Mouse (Mus musculus) midbrain, embryonic 15.5 days (tissue): Measurements from ENCODE around the gene Wfikkn2. TPM values are rescaled to one million over a fixed set of nuclear protein-coding genes. Genes with fewer than 3 reads are reported as not detected.

Experiments
- ATAC-seq: fragments of 200-750 bp; cut with Nextera tagmentation; replicated peaks from 2 replicates; pipeline ENCODE4 v1.8.0; 2017; ENCODE audit warnings: moderate TSS enrichment
- H3K27ac ChIP-seq: fragments of 300-500 bp; sonication (generic); 2 replicates; pipeline ENCODE4 v1.5.1; 2015; ENCODE audit warnings: mild to moderate bottlenecking, inconsistent platforms
- H3K27me3 ChIP-seq: fragments of 300-500 bp; sonication (generic); replicated peaks from 2 replicates; pipeline ENCODE4 v1.6.1; 2015; ENCODE audit warnings: inconsistent platforms
- H3K36me3 ChIP-seq: fragments of 300-500 bp; sonication (generic); replicated peaks from 2 replicates; pipeline ENCODE4 v1.6.1; 2015; ENCODE audit warnings: inconsistent platforms
- H3K4me1 ChIP-seq: fragments of 300-500 bp; sonication (generic); 2 replicates; pipeline ENCODE4 v1.6.1; 2015; ENCODE audit warnings: inconsistent platforms
- H3K4me2 ChIP-seq: fragments of 300-500 bp; sonication (generic); 2 replicates; pipeline ENCODE4 v1.6.1; 2015; ENCODE audit warnings: inconsistent platforms, mild to moderate bottlenecking, moderate library complexity
- H3K4me3 ChIP-seq: fragments of 300-500 bp; sonication (generic); 2 replicates; pipeline ENCODE4 v1.5.1; 2015; ENCODE audit warnings: mild to moderate bottlenecking, inconsistent platforms
- H3K9ac ChIP-seq: fragments of 300-500 bp; sonication (generic); 2 replicates; pipeline ENCODE4 v1.6.1; 2015; ENCODE audit warnings: mild to moderate bottlenecking, inconsistent platforms
- H3K9me3 ChIP-seq: fragments of 300-500 bp; sonication (generic); 2 replicates; pipeline ENCODE4 v1.6.1; 2016; ENCODE audit warnings: inconsistent platforms
- WGBS: fragments of 180-500 bp; shearing (Covaris S2); methylation state at CpG from one replicate; pipeline ENCODE4 v1.1.7; 2015; ENCODE audit warnings: mixed read lengths; 5-methylcytosine and 5-hydroxymethylcytosine counted together
- polyA plus RNA-seq: library from polyadenylated mRNA; unstranded; fragments of >200 nt; fragmentation: Nextera tagmentation; extraction: Ambion mirVana; gene quantifications from 2 replicates; pipeline ENCODE4 v1.2.1, GENCODE M21; 2015

Gene Wfikkn2
- polyA plus RNA-seq, 1 experiment from 2014 or later = 5.6 TPM

- 60% methylated on average over 4 of the region's 4 CpGs for WGBS
- H3K27ac ChIP-seq = no peak overlapping the region
- H3K4me3 ChIP-seq = peak overlapping the region; percentile 72
- H3K9me3 ChIP-seq = no peaks in the 10 kb centered on the region
- peak overlapping the region; percentile 20; the same call in 1 of the 2 replicates for H3K9ac ChIP-seq
- H3K4me1 ChIP-seq = peaks cover 36% of the 10 kb centered on the region
- H3K4me2 ChIP-seq = peak overlapping the region; percentile 62
- no peak for ATAC-seq
- H3K36me3 ChIP-seq = peaks cover 11% of the 10 kb centered on the region; the same call in 1 of the 2 replicates
- no peaks in the 10 kb centered on the region for H3K27me3 ChIP-seq
These were observed 32.8 kb downstream of the Wfikkn2 start for GRCm38 (mm10) chr11:94212997-94213396.

DNA sequence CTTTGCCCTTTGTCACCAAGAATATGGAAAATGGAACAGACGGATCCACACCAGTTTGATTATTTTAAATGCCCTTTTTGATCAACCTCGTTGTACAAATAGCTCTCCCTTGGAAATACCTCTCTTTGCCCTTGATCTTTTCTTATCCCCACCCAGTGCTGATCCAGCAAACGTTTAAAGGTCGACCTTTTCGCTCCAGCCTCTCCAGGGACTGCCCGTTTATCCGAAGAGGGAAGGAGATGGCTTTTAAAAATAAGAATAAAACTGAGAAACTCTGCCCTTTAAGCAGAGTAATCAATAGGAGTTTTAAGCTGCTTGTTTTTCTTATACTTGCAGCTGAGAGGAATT is 33.3 kb downstream of the Wfikkn2 start:
- WGBS = under 1% methylated on average over 7 of the region's 7 CpGs
- no peak for ATAC-seq
- Histone ChIP-seq H3K36me3 (peaks cover 11% of the 10 kb centered on the region; the same call in 1 of the 2 replicates), H3K9me3 (no peaks in the 10 kb centered on the region), H3K27me3 (no peaks in the 10 kb centered on the region), H3K27ac (peak overlapping the region; percentile 93), H3K4me2 (peak overlapping the region; percentile 62), H3K4me1 (peaks cover 36% of the 10 kb centered on the region), H3K9ac (peak overlapping the region; percentile 82), H3K4me3 (peak overlapping the region; percentile 72)

- H3K27me3 ChIP-seq = no peaks in the 10 kb centered on the region
- H3K36me3 ChIP-seq = peaks cover 11% of the 10 kb centered on the region; the same call in 1 of the 2 replicates
- no peaks in the 10 kb centered on the region for H3K9me3 ChIP-seq
- peak; percentile 31 for ATAC-seq
- under 1% methylated on average over 42 of the region's 61 CpGs for WGBS
- H3K27ac ChIP-seq = peak overlapping the region; percentile 93
- H3K4me3 ChIP-seq = peak overlapping the region; percentile 72
- peaks cover 35% of the 10 kb centered on the region for H3K4me1 ChIP-seq
- H3K4me2 ChIP-seq = peak overlapping the region; percentile 62
- H3K9ac ChIP-seq = peak overlapping the region; percentile 82
These were observed 33.9 kb downstream of the Wfikkn2 start for GRCm38 (mm10) chr11:94211651-94212488.

DNA sequence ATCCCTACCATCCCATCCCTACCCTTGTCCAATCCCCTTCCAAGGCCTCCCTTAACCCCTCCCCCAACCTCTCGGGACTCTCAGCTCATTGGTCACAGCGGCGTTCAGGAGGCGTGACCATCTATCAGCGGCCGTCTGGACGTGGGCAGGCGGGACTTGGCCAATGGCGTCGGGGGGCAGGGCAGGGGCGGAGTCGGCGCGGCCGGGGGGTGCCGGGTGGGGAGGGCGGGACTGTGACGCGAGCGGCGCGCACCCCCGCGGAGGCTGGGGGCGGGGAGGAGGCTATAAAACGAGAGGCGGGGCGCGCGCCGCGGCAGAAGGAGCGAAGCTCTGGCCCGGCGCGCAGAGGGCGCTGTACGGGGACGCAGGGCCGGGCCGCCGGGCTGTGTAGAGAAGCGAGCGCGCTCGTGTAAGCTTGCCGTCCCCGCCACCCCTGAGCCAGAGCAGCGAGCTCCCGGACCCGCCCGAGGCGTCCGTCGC is 34.6 kb downstream of the Wfikkn2 start, which contains the start of gene Tob1:
TSS of gene Tob1 (plus strand) at position 331 of the 480 bp plus-strand sequence.
- peak; percentile 97 for ATAC-seq
- peak within 1 kb of the TSS; percentile 82 for H3K9ac ChIP-seq
- peak within 1 kb of the TSS; percentile 99 for H3K4me2 ChIP-seq
- peaks cover 11% of the 10 kb centered on the region; the same call in 1 of the 2 replicates for H3K36me3 ChIP-seq
- under 1% methylated on average over 55 of the region's 55 CpGs for WGBS
- H3K4me1 ChIP-seq = peaks cover 31% of the 10 kb centered on the region
- no peaks in the 10 kb centered on the region for H3K9me3 ChIP-seq
- H3K27me3 ChIP-seq = no peaks in the 10 kb centered on the region
- H3K4me3 ChIP-seq = peak within 1 kb of the TSS; percentile 72
- peak within 1 kb of the TSS; percentile 99 for H3K27ac ChIP-seq

GRCm38 (mm10) chr11:94210191-94211086 is 35.4 kb downstream of the Wfikkn2 start:
- under 1% methylated on average over 46 of the region's 56 CpGs for WGBS
- Histone ChIP-seq H3K36me3 (peaks cover 7% of the 10 kb centered on the region; the same call in 1 of the 2 replicates), H3K4me3 (peak overlapping the region; percentile 72), H3K9me3 (no peaks in the 10 kb centered on the region), H3K4me1 (peaks cover 23% of the 10 kb centered on the region), H3K4me2 (peak overlapping the region; percentile 99), H3K27me3 (no peaks in the 10 kb centered on the region), H3K9ac (peak overlapping the region; percentile 74), H3K27ac (peak overlapping the region; percentile 99)
- peak; percentile 90 for ATAC-seq

DNA sequence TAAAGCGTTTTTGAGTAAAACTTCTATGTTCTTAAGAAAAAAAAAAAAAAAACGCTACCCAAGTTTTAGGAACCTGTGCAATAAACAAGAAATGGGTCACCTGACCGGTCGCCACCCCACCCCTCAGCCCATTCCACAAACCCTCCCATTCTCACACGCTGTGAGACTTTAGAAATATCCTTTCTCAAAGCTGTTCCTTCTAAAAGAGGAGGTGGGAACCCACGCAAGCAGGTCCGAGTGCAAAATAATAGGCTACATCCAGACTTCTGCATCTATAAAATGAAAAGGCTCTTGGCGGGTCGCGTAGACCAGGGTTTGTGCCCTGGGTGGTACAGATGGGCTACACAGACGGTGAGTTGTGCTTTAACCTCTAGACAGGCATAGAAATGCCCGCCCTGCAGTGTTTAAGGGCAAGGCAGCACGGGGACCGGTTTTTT is 36.1 kb downstream of the Wfikkn2 start:
- peaks cover 7% of the 10 kb centered on the region; the same call in 1 of the 2 replicates for H3K36me3 ChIP-seq
- no peaks in the 10 kb centered on the region for H3K27me3 ChIP-seq
- WGBS = 1% methylated on average over 14 of the region's 14 CpGs
- H3K4me1 ChIP-seq = peaks cover 22% of the 10 kb centered on the region
- ATAC-seq = no peak
- peak overlapping the region; percentile 99 for H3K4me2 ChIP-seq
- H3K9ac ChIP-seq = peak overlapping the region; percentile 61
- peak overlapping the region; percentile 72 for H3K4me3 ChIP-seq
- peak overlapping the region; percentile 99 for H3K27ac ChIP-seq
- H3K9me3 ChIP-seq = no peaks in the 10 kb centered on the region

GRCm38 (mm10) chr11:94208811-94209675 is 36.8 kb downstream of the Wfikkn2 start:
- Histone ChIP-seq H3K4me2 (peak overlapping the region; percentile 99), H3K27ac (peak overlapping the region; percentile 99), H3K9ac (no peak overlapping the region), H3K9me3 (no peaks in the 10 kb centered on the region), H3K4me3 (peak overlapping the region; percentile 72), H3K36me3 (peaks cover 2% of the 10 kb centered on the region; the same call in 1 of the 2 replicates), H3K4me1 (peaks cover 16% of the 10 kb centered on the region), H3K27me3 (no peaks in the 10 kb centered on the region)
- WGBS = 52% methylated on average over 8 of the region's 8 CpGs
- ATAC-seq = no peak

- no peaks in the 10 kb centered on the region for H3K36me3 ChIP-seq
- H3K9ac ChIP-seq = no peak overlapping the region
- no peak for ATAC-seq
- H3K4me1 ChIP-seq = peaks cover 4% of the 10 kb centered on the region; the same call in 1 of the 2 replicates
- H3K27me3 ChIP-seq = no peaks in the 10 kb centered on the region
- H3K9me3 ChIP-seq = no peaks in the 10 kb centered on the region
- 62% methylated on average over 10 of the region's 10 CpGs for WGBS
- no peak overlapping the region for H3K4me2 ChIP-seq
- no peak overlapping the region for H3K27ac ChIP-seq
- H3K4me3 ChIP-seq = no peak overlapping the region
These were observed 39.2 kb downstream of the Wfikkn2 start for GRCm38 (mm10) chr11:94206398-94207114.

- WGBS = 51% methylated on average over 3 of the region's 3 CpGs
- no peaks in the 10 kb centered on the region for H3K4me1 ChIP-seq
- H3K4me2 ChIP-seq = no peak overlapping the region
- H3K27me3 ChIP-seq = no peaks in the 10 kb centered on the region
- no peaks in the 10 kb centered on the region for H3K36me3 ChIP-seq
- H3K9ac ChIP-seq = no peak overlapping the region
- H3K4me3 ChIP-seq = no peak overlapping the region
- H3K9me3 ChIP-seq = no peaks in the 10 kb centered on the region
- no peak overlapping the region for H3K27ac ChIP-seq
- ATAC-seq = no peak
These were observed 42.7 kb downstream of the Wfikkn2 start for GRCm38 (mm10) chr11:94203066-94203465.

DNA sequence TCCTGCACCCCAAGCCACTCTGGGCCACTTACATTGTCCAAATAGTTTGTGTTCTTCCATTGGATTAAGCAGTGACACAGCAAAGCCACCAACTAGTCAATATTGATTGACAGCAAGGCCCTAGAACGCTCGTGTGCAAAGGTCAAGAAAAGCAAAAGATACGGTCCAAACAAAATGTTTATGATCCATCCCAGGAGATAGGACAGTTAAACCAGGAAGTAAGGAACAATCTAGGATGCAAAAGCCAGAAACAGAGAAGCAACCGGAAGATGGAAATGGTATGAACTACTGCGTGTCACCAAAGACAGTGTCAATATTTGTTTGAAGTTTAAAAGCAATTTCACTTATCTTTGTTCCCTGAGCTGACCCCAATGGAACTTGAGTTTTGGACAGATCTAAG is 43.7 kb downstream of the Wfikkn2 start:
- WGBS = 87% methylated on average over 5 of the region's 5 CpGs
- Histone ChIP-seq H3K27me3 (no peaks in the 10 kb centered on the region), H3K9ac (no peak overlapping the region), H3K27ac (no peak overlapping the region), H3K36me3 (no peaks in the 10 kb centered on the region), H3K4me3 (no peak overlapping the region), H3K4me2 (no peak overlapping the region), H3K4me1 (no peaks in the 10 kb centered on the region), H3K9me3 (no peaks in the 10 kb centered on the region)
- ATAC-seq = no peak

DNA sequence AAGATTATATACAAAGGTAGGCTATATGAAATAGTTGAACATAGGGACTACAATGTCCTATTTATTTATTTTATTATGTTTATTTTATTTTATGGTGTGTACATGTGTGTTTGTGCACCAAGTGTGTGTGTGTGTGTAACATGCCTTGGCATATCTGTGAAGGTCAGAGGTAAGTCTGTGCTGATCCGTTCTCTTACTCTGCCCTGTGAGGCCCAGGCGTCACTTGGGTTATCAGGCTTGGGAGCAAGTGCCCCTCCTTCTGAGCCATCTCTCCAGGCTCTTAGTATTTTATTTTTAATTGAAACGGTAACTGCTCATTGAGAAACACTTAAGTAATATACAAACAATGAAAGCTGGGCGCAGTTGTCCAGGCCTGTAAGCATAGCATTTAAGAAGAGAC is 45.4 kb downstream of the Wfikkn2 start:
- 85% methylated on average over 4 of the region's 4 CpGs for WGBS

More for the DNA sequence above, 45.4 kb downstream of the Wfikkn2 start:
- H3K27ac ChIP-seq = no peak overlapping the region
- H3K4me3 ChIP-seq = no peak overlapping the region
- ATAC-seq = no peak
- no peaks in the 10 kb centered on the region for H3K9me3 ChIP-seq
- no peaks in the 10 kb centered on the region for H3K27me3 ChIP-seq
- no peaks in the 10 kb centered on the region for H3K4me1 ChIP-seq
- no peak overlapping the region for H3K9ac ChIP-seq
- no peaks in the 10 kb centered on the region for H3K36me3 ChIP-seq
- no peak overlapping the region for H3K4me2 ChIP-seq
